Mouse (Mus musculus) forebrain, embryonic 15.5 days (tissue): Measurements from ENCODE around the gene Dnlz. TPM values are rescaled to one million over a fixed set of nuclear protein-coding genes. Genes with fewer than 3 reads are reported as not detected.

Experiments
- ATAC-seq: fragments of 200-750 bp; cut with Nextera tagmentation; replicated peaks from 2 replicates; pipeline ENCODE4 v1.8.0; 2017; ENCODE audit warnings: mild to moderate bottlenecking, moderate TSS enrichment, moderate library complexity
- H3K27ac ChIP-seq: fragments of 300-500 bp; sonication (generic); replicated peaks from 2 replicates; pipeline ENCODE4 v1.5.1; 2015; ENCODE audit warnings: mild to moderate bottlenecking, inconsistent platforms
- H3K27me3 ChIP-seq: fragments of 300-500 bp; sonication (generic); 2 replicates; pipeline ENCODE4 v1.6.1; 2015; ENCODE audit warnings: inconsistent platforms
- H3K36me3 ChIP-seq: fragments of 300-500 bp; sonication (generic); 2 replicates; pipeline ENCODE4 v1.6.1; 2015; ENCODE audit warnings: mild to moderate bottlenecking, inconsistent platforms
- H3K4me1 ChIP-seq: fragments of 300-500 bp; sonication (generic); 2 replicates; pipeline ENCODE4 v1.6.1; 2015; ENCODE audit warnings: inconsistent platforms
- H3K4me2 ChIP-seq: fragments of 300-500 bp; sonication (generic); replicated peaks from 2 replicates; pipeline ENCODE4 v1.6.1; 2015; ENCODE audit warnings: mild to moderate bottlenecking, inconsistent platforms
- H3K4me3 ChIP-seq: fragments of 300-500 bp; sonication (generic); 2 replicates; pipeline ENCODE4 v1.5.1; 2015; ENCODE audit warnings: mild to moderate bottlenecking, inconsistent platforms
- H3K9ac ChIP-seq: fragments of 300-500 bp; sonication (generic); replicated peaks from 2 replicates; pipeline ENCODE4 v1.6.1; 2015; ENCODE audit warnings: mild to moderate bottlenecking, inconsistent platforms
- H3K9me3 ChIP-seq: fragments of 300-500 bp; sonication (generic); 2 replicates; pipeline ENCODE4 v1.6.1; 2016; ENCODE audit warnings: inconsistent platforms
- WGBS: fragments of 180-500 bp; shearing (Covaris S2); methylation state at CpG from one replicate; pipeline ENCODE4 v1.1.7; 2015; ENCODE audit warnings: mixed read lengths; 5-methylcytosine and 5-hydroxymethylcytosine counted together
- polyA plus RNA-seq: library from polyadenylated mRNA; unstranded; fragments of >200 nt; fragmentation: Nextera tagmentation; extraction: Ambion mirVana; gene quantifications from 2 replicates; pipeline ENCODE4 v1.2.1, GENCODE M21; 2015

Dnlz gene
- polyA plus RNA-seq, 1 experiment from 2014 or later = 33.5 TPM

DNA sequence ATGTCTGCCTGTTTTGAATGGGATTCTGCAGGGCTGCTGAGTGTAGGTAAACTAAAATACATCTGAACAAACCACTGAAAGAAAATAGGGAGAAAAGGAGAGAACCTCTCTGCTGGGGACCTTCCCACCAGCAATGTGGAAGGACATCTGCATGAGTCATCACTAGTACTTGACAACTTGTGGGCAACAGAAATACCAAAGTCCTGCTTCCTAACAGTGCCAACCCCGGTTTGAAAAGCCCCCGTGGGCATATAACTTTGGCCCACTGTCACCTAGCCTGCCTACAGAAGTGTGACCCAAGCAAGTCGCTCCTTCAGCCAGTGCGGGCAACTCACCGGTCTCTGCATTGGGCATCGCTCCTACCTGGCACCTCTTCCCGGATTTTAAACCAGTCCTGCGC is 20.5 kb upstream of the Dnlz start:
- H3K27me3 ChIP-seq = no peaks in the 10 kb centered on the region
- H3K36me3 ChIP-seq = peaks cover 94% of the 10 kb centered on the region
- WGBS = 97% methylated on average over 8 of the region's 8 CpGs
- no peak overlapping the region for H3K9ac ChIP-seq
- no peaks in the 10 kb centered on the region for H3K9me3 ChIP-seq
- ATAC-seq = no peak
- H3K4me2 ChIP-seq = no peak overlapping the region
- H3K4me1 ChIP-seq = no peaks in the 10 kb centered on the region
- no peak overlapping the region for H3K4me3 ChIP-seq
- H3K27ac ChIP-seq = no peak overlapping the region

DNA sequence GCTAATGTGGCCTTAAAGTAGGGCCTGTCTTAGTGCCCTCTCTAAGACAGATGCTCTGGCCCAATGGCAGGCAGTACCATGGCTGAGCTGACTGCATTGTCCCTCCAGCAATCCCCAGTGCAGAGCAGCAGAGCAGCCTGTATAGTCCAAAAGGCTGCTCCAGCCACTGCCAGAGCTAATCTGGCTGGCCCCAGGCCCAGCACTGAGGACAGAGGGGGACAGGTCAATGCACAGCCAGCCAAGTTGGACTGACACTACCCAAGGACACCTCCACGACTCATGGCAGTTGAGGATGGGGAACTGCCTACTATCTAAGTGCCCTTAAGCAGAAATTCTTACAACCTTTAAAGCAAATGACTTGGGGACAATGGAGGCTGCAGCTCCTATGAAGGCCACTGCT is 16.7 kb upstream of the Dnlz start:
- WGBS = 97% methylated on average over 1 of the region's 1 CpGs
- H3K9me3 ChIP-seq = no peaks in the 10 kb centered on the region
- no peak overlapping the region for H3K4me2 ChIP-seq
- ATAC-seq = no peak
- no peak overlapping the region for H3K4me3 ChIP-seq
- H3K27ac ChIP-seq = no peak overlapping the region
- peaks cover 90% of the 10 kb centered on the region for H3K36me3 ChIP-seq
- H3K27me3 ChIP-seq = no peaks in the 10 kb centered on the region
- no peak overlapping the region for H3K9ac ChIP-seq
- no peaks in the 10 kb centered on the region for H3K4me1 ChIP-seq

DNA sequence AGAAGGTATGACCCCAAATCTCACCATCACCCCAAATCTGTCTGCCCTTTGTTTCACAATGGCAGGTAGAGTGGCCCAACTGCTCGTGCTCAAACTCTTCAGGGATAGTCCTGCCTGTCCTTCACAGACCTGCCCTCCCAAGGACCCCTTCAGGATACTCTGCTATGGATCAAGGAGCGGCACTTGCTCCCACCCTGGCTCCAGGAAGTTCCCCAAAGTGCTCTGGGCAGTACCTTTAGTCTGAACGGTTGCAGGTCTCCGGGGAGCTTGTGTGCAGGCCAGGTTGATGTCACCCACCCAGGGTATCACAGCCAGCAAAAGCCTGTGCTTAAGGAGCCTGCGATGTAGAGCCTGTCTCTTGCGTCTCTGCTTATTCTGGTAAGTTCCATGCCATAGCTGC is 16.0 kb upstream of the Dnlz start:
- Histone ChIP-seq H3K9ac (no peak overlapping the region), H3K4me3 (no peak overlapping the region), H3K27ac (no peak overlapping the region), H3K4me1 (no peaks in the 10 kb centered on the region), H3K27me3 (no peaks in the 10 kb centered on the region), H3K36me3 (peaks cover 84% of the 10 kb centered on the region), H3K9me3 (no peaks in the 10 kb centered on the region), H3K4me2 (no peak overlapping the region)
- ATAC-seq = no peak
- WGBS = 93% methylated on average over 6 of the region's 6 CpGs

- H3K9ac ChIP-seq = no peak overlapping the region
- peaks cover 55% of the 10 kb centered on the region for H3K36me3 ChIP-seq
Measured at GRCm38 (mm10) chr2:26364738-26365465, 13.0 kb upstream of the Dnlz start.

DNA sequence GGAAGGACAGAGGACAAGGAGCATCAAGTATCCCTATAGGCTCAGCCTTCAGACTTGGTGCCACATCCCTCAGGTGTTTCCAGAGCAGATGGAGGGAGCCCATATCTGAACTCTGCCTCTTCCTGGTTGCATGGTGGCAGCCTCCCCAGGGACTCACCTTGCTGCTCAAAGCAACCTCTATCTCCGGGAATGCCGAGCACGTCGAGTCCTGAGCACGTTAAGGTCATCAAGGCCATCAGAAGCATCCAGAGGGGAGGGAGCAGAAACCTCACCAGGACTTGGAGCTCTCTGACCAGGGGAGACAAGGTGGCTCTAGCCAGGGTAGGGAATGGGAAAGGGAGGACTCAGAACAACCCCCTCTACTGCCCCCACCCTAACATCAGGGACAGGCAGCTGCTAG is 11.6 kb upstream of the Dnlz start:
- H3K4me2 ChIP-seq = no peak overlapping the region
- no peaks in the 10 kb centered on the region for H3K9me3 ChIP-seq
- no peaks in the 10 kb centered on the region for H3K4me1 ChIP-seq
- H3K27ac ChIP-seq = no peak overlapping the region
- H3K36me3 ChIP-seq = peaks cover 41% of the 10 kb centered on the region
- no peak overlapping the region for H3K4me3 ChIP-seq
- 96% methylated on average over 5 of the region's 5 CpGs for WGBS
- H3K27me3 ChIP-seq = no peaks in the 10 kb centered on the region
- H3K9ac ChIP-seq = no peak overlapping the region
- no peak for ATAC-seq

More at GRCm38 (mm10) chr2:26364738-26365465, 13.0 kb upstream of the Dnlz start:
- no peak overlapping the region for H3K4me3 ChIP-seq
- H3K4me2 ChIP-seq = no peak overlapping the region
- 86% methylated on average over 10 of the region's 10 CpGs for WGBS
- ATAC-seq = no peak
- no peaks in the 10 kb centered on the region for H3K9me3 ChIP-seq
- no peaks in the 10 kb centered on the region for H3K27me3 ChIP-seq
- H3K4me1 ChIP-seq = no peaks in the 10 kb centered on the region
- no peak overlapping the region for H3K27ac ChIP-seq

GRCm38 (mm10) chr2:26362991-26363390 is 11.1 kb upstream of the Dnlz start:
- no peak overlapping the region for H3K9ac ChIP-seq
- no peaks in the 10 kb centered on the region for H3K9me3 ChIP-seq
- no peaks in the 10 kb centered on the region for H3K27me3 ChIP-seq
- no peak overlapping the region for H3K4me3 ChIP-seq
- H3K4me2 ChIP-seq = no peak overlapping the region
- 91% methylated on average over 5 of the region's 5 CpGs for WGBS
- H3K4me1 ChIP-seq = no peaks in the 10 kb centered on the region
- peaks cover 38% of the 10 kb centered on the region for H3K36me3 ChIP-seq
- ATAC-seq = no peak
- H3K27ac ChIP-seq = no peak overlapping the region

GRCm38 (mm10) chr2:26360772-26361171 is 8.9 kb upstream of the Dnlz start, which contains the start of gene Card9:
Gene Card9, minus strand, starts transcription at chr2:26360918.
- Histone ChIP-seq H3K27ac (no peak within 1 kb of the TSS), H3K4me3 (no peak within 1 kb of the TSS), H3K9me3 (no peaks in the 10 kb centered on the region), H3K4me2 (no peak within 1 kb of the TSS), H3K36me3 (peaks cover 16% of the 10 kb centered on the region), H3K9ac (no peak within 1 kb of the TSS), H3K4me1 (no peaks in the 10 kb centered on the region), H3K27me3 (no peaks in the 10 kb centered on the region)
- ATAC-seq = no peak
- WGBS = 66% methylated on average over 3 of the region's 3 CpGs

DNA sequence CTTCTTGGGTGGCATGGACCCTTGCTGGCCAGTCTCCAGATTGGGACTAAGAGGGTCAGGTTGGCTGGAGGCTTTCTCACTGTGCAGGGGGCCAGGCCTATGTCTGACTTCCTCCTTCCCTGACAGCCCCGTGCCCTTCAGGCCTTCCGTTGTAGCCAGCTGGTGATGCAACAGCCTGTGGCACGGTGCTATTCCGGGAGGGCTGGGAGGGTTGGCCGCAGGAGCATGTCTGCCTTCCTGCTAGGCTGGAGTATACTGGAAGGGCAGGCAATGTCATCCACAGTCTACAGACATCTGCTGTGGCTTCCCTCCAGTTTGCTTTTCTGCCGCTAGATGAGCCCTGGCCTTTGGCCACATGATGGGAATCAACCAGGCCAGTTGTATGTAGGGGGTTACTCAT is 8.1 kb upstream of the Dnlz start:
- Histone ChIP-seq H3K4me3 (no peak overlapping the region), H3K27me3 (no peaks in the 10 kb centered on the region), H3K9ac (no peak overlapping the region), H3K36me3 (peaks cover 9% of the 10 kb centered on the region), H3K4me1 (no peaks in the 10 kb centered on the region), H3K4me2 (no peak overlapping the region), H3K9me3 (no peaks in the 10 kb centered on the region), H3K27ac (no peak overlapping the region)
- no peak for ATAC-seq
- WGBS = 86% methylated on average over 6 of the region's 6 CpGs

DNA sequence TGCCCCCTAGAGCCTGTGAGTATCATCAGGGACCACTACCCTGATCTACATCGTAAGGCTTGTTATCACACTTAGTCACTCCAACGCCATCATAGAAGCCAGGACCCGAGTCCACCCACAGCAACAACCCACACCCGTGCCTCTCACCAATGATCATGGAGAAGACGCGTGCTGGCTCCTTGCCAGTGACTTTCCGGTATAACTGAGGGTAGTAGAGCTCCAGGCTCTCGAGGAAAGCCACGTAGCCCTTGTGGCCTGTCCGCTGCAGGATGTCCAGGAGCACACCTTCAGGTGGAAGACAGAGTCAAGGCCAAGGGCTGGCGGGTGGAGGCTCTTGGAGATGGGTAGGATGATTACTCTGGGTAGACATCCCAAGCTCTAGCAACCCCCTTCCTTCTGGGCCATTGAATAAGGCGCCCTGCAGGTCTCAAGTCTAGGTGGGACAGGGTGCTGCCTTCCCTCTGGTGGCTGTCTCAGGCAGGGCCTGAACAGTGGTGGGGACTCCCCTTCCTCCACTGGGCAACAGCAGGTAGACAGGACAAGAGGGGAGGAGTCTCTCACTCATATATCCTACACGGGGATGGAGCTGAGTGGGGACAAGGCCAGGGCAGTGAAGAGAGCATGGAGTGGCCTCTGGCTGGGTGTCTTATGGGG is 6.9 kb upstream of the Dnlz start:
- H3K27me3 ChIP-seq = no peaks in the 10 kb centered on the region
- no peak overlapping the region for H3K4me2 ChIP-seq
- no peak overlapping the region for H3K27ac ChIP-seq
- H3K4me1 ChIP-seq = no peaks in the 10 kb centered on the region
- no peaks in the 10 kb centered on the region for H3K36me3 ChIP-seq
- no peaks in the 10 kb centered on the region for H3K9me3 ChIP-seq
- no peak for ATAC-seq
- WGBS = 91% methylated on average over 13 of the region's 13 CpGs
- no peak overlapping the region for H3K4me3 ChIP-seq
- no peak overlapping the region for H3K9ac ChIP-seq

- Histone ChIP-seq H3K9me3 (no peaks in the 10 kb centered on the region), H3K4me3 (no peak overlapping the region), H3K27me3 (no peaks in the 10 kb centered on the region), H3K36me3 (no peaks in the 10 kb centered on the region), H3K9ac (no peak overlapping the region), H3K4me1 (peaks cover 10% of the 10 kb centered on the region), H3K27ac (no peak overlapping the region), H3K4me2 (no peak overlapping the region)
- no peak for ATAC-seq
- WGBS = 47% methylated on average over 15 of the region's 15 CpGs
Measured at GRCm38 (mm10) chr2:26357484-26357883, 5.6 kb upstream of the Dnlz start.

DNA sequence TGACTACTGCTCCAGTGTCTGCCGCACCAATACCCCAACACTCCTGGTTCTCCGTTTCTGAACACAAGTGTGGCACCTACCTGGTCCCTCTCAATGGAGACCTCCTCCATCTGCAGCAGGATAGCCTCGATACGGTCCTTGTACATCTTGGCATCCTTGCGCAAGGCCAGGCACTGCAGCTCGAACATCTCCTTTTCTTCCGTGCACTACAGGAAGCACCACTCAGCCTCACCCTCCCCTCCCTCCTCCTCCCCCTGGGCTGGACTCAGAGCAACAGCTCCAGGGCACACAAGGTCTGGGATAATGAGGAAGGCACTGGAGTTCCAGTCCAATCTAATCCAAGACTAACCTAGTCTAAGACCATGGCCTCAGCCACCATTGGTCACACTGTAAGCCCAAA is 4.8 kb upstream of the Dnlz start:
- Histone ChIP-seq H3K9me3 (no peaks in the 10 kb centered on the region), H3K27me3 (no peaks in the 10 kb centered on the region), H3K36me3 (no peaks in the 10 kb centered on the region), H3K4me3 (no peak overlapping the region), H3K4me1 (peaks cover 12% of the 10 kb centered on the region), H3K9ac (no peak overlapping the region), H3K27ac (no peak overlapping the region), H3K4me2 (no peak overlapping the region)
- ATAC-seq = no peak
- WGBS = 69% methylated on average over 7 of the region's 7 CpGs

- 87% methylated on average over 4 of the region's 4 CpGs for WGBS
- Histone ChIP-seq H3K36me3 (no peaks in the 10 kb centered on the region), H3K4me2 (no peak overlapping the region), H3K4me3 (no peak overlapping the region), H3K27ac (no peak overlapping the region), H3K4me1 (peaks cover 13% of the 10 kb centered on the region), H3K9ac (no peak overlapping the region), H3K9me3 (no peaks in the 10 kb centered on the region), H3K27me3 (no peaks in the 10 kb centered on the region)
- no peak for ATAC-seq
Measured at GRCm38 (mm10) chr2:26356231-26356630, 4.3 kb upstream of the Dnlz start.

DNA sequence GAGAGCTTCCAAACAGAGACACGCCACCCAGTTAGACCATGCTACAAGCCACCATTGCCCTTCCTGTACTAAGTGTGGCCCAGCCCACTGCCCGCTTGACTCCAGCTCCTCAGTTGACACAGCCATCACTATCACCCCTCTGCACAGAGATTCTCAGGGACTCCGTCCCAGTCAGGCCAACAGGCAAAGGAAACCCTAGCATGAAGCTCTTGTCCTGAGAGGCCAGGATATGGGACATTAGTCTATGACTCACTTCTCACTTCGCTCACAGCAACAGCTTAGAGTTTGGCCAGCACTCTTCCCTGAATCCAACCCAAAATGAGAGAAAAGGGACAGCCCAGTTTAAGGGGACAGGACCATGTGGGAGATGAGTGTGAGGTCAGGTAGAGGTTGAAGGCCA is 2.5 kb upstream of the Dnlz start:
- no peak overlapping the region for H3K4me2 ChIP-seq
- peaks cover 4% of the 10 kb centered on the region; the same call in 1 of the 2 replicates for H3K36me3 ChIP-seq
- WGBS = 96% methylated on average over 4 of the region's 4 CpGs
- no peak overlapping the region for H3K9ac ChIP-seq
- H3K4me3 ChIP-seq = no peak overlapping the region
- no peaks in the 10 kb centered on the region for H3K9me3 ChIP-seq
- H3K27ac ChIP-seq = no peak overlapping the region
- H3K4me1 ChIP-seq = peaks cover 25% of the 10 kb centered on the region
- no peak for ATAC-seq
- H3K27me3 ChIP-seq = no peaks in the 10 kb centered on the region
